Mouse (Mus musculus) hindbrain, embryonic 12.5 days (tissue): ENCODE data around the gene Hoxc4. TPM values are rescaled to one million over a fixed set of nuclear protein-coding genes. Genes with fewer than 3 reads are reported as not detected.
A peak's percentile ranks its signal among the peaks of the same experiment; 100 is the strongest.

Experiments used
- ATAC-seq: fragments of 200-750 bp; cut with Nextera tagmentation; 2 replicates; pipeline ENCODE4 v1.8.0; 2017; ENCODE audit warnings: moderate TSS enrichment; ENCODE audit not compliant: low FRiP score
- H3K27ac ChIP-seq: fragments of 300-500 bp; sonication (generic); 2 replicates; pipeline ENCODE4 v1.5.1; 2016; ENCODE audit warnings: mild to moderate bottlenecking
- H3K27me3 ChIP-seq: fragments of 300-500 bp; sonication (generic); 2 replicates; pipeline ENCODE4 v1.6.1; 2016; ENCODE audit warnings: mild to moderate bottlenecking
- H3K36me3 ChIP-seq: fragments of 300-500 bp; sonication (generic); 2 replicates; pipeline ENCODE4 v1.6.1; 2016; ENCODE audit warnings: mild to moderate bottlenecking
- H3K4me1 ChIP-seq: fragments of 300-500 bp; sonication (generic); 2 replicates; pipeline ENCODE4 v1.6.1; 2016
- H3K4me2 ChIP-seq: fragments of 300-500 bp; sonication (generic); replicated peaks from 2 replicates; pipeline ENCODE4 v1.6.1; 2016; ENCODE audit warnings: mild to moderate bottlenecking
- H3K4me3 ChIP-seq: fragments of 300-500 bp; sonication (generic); 2 replicates; pipeline ENCODE4 v1.5.1; 2016; ENCODE audit warnings: mild to moderate bottlenecking
- H3K9ac ChIP-seq: fragments of 300-500 bp; sonication (generic); 2 replicates; pipeline ENCODE4 v1.6.1; 2016; ENCODE audit warnings: mild to moderate bottlenecking, moderate library complexity
- H3K9me3 ChIP-seq: fragments of 300-500 bp; sonication (generic); replicated peaks from 2 replicates; pipeline ENCODE4 v1.6.1; 2016; ENCODE audit warnings: mild to moderate bottlenecking
- WGBS: fragments of 180-500 bp; shearing (Covaris S2); methylation state at CpG from one replicate; pipeline ENCODE4 v1.1.7; 2016; 5-methylcytosine and 5-hydroxymethylcytosine counted together
- polyA plus RNA-seq: library from polyadenylated mRNA; unstranded; fragments of >200 nt; fragmentation: Nextera tagmentation; extraction: Ambion mirVana; gene quantifications from 2 replicates; pipeline ENCODE4 v1.2.1, GENCODE M21; 2016

Hoxc4 gene
- polyA plus RNA-seq, 1 experiment from 2014 or later = 34.5 TPM

- Histone ChIP-seq H3K9ac (no peak overlapping the region), H3K36me3 (no peaks in the 10 kb centered on the region), H3K9me3 (no peaks in the 10 kb centered on the region), H3K27me3 (peaks cover 96% of the 10 kb centered on the region), H3K27ac (no peak overlapping the region), H3K4me3 (no peak overlapping the region), H3K4me1 (0 out of 2 replicates have a peak, but pooled peaks cover 3% of the 10 kb centered on the region), H3K4me2 (no peak overlapping the region)
- WGBS = 2% methylated on average over 3 of the region's 3 CpGs
- no peak for ATAC-seq
Observed at GRCm38 (mm10) chr15:102992863-102993262, 25.9 kb upstream of the Hoxc4 start.

- Histone ChIP-seq H3K4me2 (no peak overlapping the region), H3K36me3 (no peaks in the 10 kb centered on the region), H3K27me3 (peaks cover 96% of the 10 kb centered on the region), H3K4me3 (no peak overlapping the region), H3K9me3 (no peaks in the 10 kb centered on the region), H3K4me1 (peaks cover 7% of the 10 kb centered on the region), H3K9ac (no peak overlapping the region), H3K27ac (no peak overlapping the region)
- no peak for ATAC-seq
- 2% methylated on average over 9 of the region's 9 CpGs for WGBS
Observed at GRCm38 (mm10) chr15:102996548-102996947, 22.2 kb upstream of the Hoxc4 start.

GRCm38 (mm10) chr15:102997431-102997830, 21.3 kb upstream of the Hoxc4 start:
- ATAC-seq = no peak
- Histone ChIP-seq H3K4me3 (no peak overlapping the region), H3K9ac (no peak overlapping the region), H3K27me3 (peaks cover 96% of the 10 kb centered on the region), H3K36me3 (no peaks in the 10 kb centered on the region), H3K27ac (no peak overlapping the region), H3K4me1 (peaks cover 7% of the 10 kb centered on the region), H3K4me2 (no peak overlapping the region), H3K9me3 (no peaks in the 10 kb centered on the region)
- WGBS = 1% methylated on average over 3 of the region's 3 CpGs

- Histone ChIP-seq H3K27ac (no peak within 1 kb of the TSS), H3K4me2 (peak within 1 kb of the TSS; percentile 49), H3K4me1 (peaks cover 7% of the 10 kb centered on the region), H3K36me3 (no peaks in the 10 kb centered on the region), H3K9ac (no peak within 1 kb of the TSS), H3K4me3 (peak within 1 kb of the TSS; percentile 29), H3K27me3 (peaks cover 96% of the 10 kb centered on the region), H3K9me3 (no peaks in the 10 kb centered on the region)
- WGBS = 2% methylated on average over 19 of the region's 19 CpGs
- ATAC-seq = no peak
Observed at GRCm38 (mm10) chr15:102997939-102998355, 20.8 kb upstream of the Hoxc4 start, which contains the start of gene Hoxc6. Gene Hoxc6, plus strand, starts transcription at chr15:102998257.

- Histone ChIP-seq H3K9ac (no peak overlapping the region), H3K9me3 (no peaks in the 10 kb centered on the region), H3K27me3 (peaks cover 97% of the 10 kb centered on the region), H3K36me3 (no peaks in the 10 kb centered on the region), H3K27ac (no peak overlapping the region), H3K4me3 (peak overlapping the region; percentile 29; the same call in 1 of the 2 replicates), H3K4me1 (peaks cover 7% of the 10 kb centered on the region), H3K4me2 (peak overlapping the region; percentile 49)
- WGBS = 1% methylated on average over 19 of the region's 19 CpGs
- no peak for ATAC-seq
Observed at GRCm38 (mm10) chr15:102998608-102999182, 20.0 kb upstream of the Hoxc4 start.

- peak; percentile 61 for ATAC-seq
- under 1% methylated on average over 31 of the region's 33 CpGs for whole genome bisulfite sequencing
- Histone ChIP-seq H3K4me1 (peaks cover 7% of the 10 kb centered on the region), H3K4me2 (peak overlapping the region; percentile 49), H3K9ac (0 out of 2 replicates have a peak overlapping the region, but pooled peaks have one; percentile 18), H3K36me3 (no peaks in the 10 kb centered on the region), H3K27ac (no peak overlapping the region), H3K9me3 (no peaks in the 10 kb centered on the region), H3K27me3 (peaks cover 97% of the 10 kb centered on the region), H3K4me3 (peak overlapping the region; percentile 29)
Observed at GRCm38 (mm10) chr15:102999183-102999831, 19.4 kb upstream of the Hoxc4 start.

- peaks cover 97% of the 10 kb centered on the region for H3K27me3 ChIP-seq
- H3K4me2 ChIP-seq = no peak overlapping the region
- ATAC-seq = no peak
- no peaks in the 10 kb centered on the region for H3K36me3 ChIP-seq
- no peaks in the 10 kb centered on the region for H3K9me3 ChIP-seq
- no peak overlapping the region for H3K27ac ChIP-seq
- no peak overlapping the region for H3K9ac ChIP-seq
- H3K4me1 ChIP-seq = peaks cover 7% of the 10 kb centered on the region
- H3K4me3 ChIP-seq = no peak overlapping the region; the same call in 1 of the 2 replicates
- 4% methylated on average over 9 of the region's 11 CpGs for WGBS
Observed at GRCm38 (mm10) chr15:102999955-103000354, 18.8 kb upstream of the Hoxc4 start.

- ATAC-seq = no peak
- Histone ChIP-seq H3K9ac (no peak overlapping the region), H3K4me2 (no peak overlapping the region), H3K36me3 (no peaks in the 10 kb centered on the region), H3K27ac (no peak overlapping the region), H3K4me1 (peaks cover 7% of the 10 kb centered on the region), H3K9me3 (no peaks in the 10 kb centered on the region), H3K4me3 (0 out of 2 replicates have a peak overlapping the region, but pooled peaks have one; percentile 2), H3K27me3 (peaks cover 97% of the 10 kb centered on the region)
- WGBS = 1% methylated on average over 24 of the region's 24 CpGs
Observed at GRCm38 (mm10) chr15:103000501-103000901, 18.2 kb upstream of the Hoxc4 start.

- peaks cover 7% of the 10 kb centered on the region for H3K4me1 ChIP-seq
- no peaks in the 10 kb centered on the region for H3K9me3 ChIP-seq
- no peak overlapping the region for H3K4me3 ChIP-seq
- H3K27ac ChIP-seq = no peak overlapping the region
- peaks cover 99% of the 10 kb centered on the region for H3K27me3 ChIP-seq
- no peaks in the 10 kb centered on the region for H3K36me3 ChIP-seq
- no peak overlapping the region for H3K4me2 ChIP-seq
- H3K9ac ChIP-seq = no peak overlapping the region
- 10% methylated on average over 2 of the region's 2 CpGs for WGBS
- ATAC-seq = no peak
Observed at GRCm38 (mm10) chr15:103001370-103001769, 17.4 kb upstream of the Hoxc4 start.

- Histone ChIP-seq H3K4me3 (no peak overlapping the region), H3K36me3 (no peaks in the 10 kb centered on the region), H3K4me2 (no peak overlapping the region), H3K27ac (no peak overlapping the region), H3K4me1 (peaks cover 7% of the 10 kb centered on the region), H3K9ac (no peak overlapping the region), H3K9me3 (no peaks in the 10 kb centered on the region), H3K27me3 (peaks cover 100% of the 10 kb centered on the region)
- 5% methylated on average over 4 of the region's 4 CpGs for WGBS
- ATAC-seq = no peak
Observed at GRCm38 (mm10) chr15:103002156-103002555, 16.6 kb upstream of the Hoxc4 start.

GRCm38 (mm10) chr15:103002821-103003448, 15.8 kb upstream of the Hoxc4 start:
- Histone ChIP-seq H3K27ac (no peak overlapping the region), H3K4me3 (no peak overlapping the region), H3K9ac (no peak overlapping the region), H3K36me3 (no peaks in the 10 kb centered on the region), H3K9me3 (no peaks in the 10 kb centered on the region), H3K4me2 (no peak overlapping the region), H3K27me3 (peaks cover 100% of the 10 kb centered on the region), H3K4me1 (peaks cover 7% of the 10 kb centered on the region)
- WGBS = 1% methylated on average over 13 of the region's 13 CpGs
- ATAC-seq = no peak

- no peak overlapping the region for H3K9ac ChIP-seq
- 2% methylated on average over 17 of the region's 17 CpGs for whole genome bisulfite sequencing
- no peak overlapping the region for H3K27ac ChIP-seq
Observed at GRCm38 (mm10) chr15:103005308-103005707, 13.4 kb upstream of the Hoxc4 start.

More at GRCm38 (mm10) chr15:103005308-103005707, 13.4 kb upstream of the Hoxc4 start:
- no peak for ATAC-seq
- no peaks in the 10 kb centered on the region for H3K36me3 ChIP-seq
- H3K4me2 ChIP-seq = no peak overlapping the region
- no peaks in the 10 kb centered on the region for H3K4me1 ChIP-seq
- H3K27me3 ChIP-seq = peaks cover 100% of the 10 kb centered on the region
- no peaks in the 10 kb centered on the region for H3K9me3 ChIP-seq
- H3K4me3 ChIP-seq = no peak overlapping the region
